ENCODE assay signal across 13 mouse cellular contexts in genomic region chr9:30964685-30965084, GRCm38 (mm10). TPM values are rescaled to one million over a fixed set of nuclear protein-coding genes. Genes with fewer than 3 reads are reported as not detected.
DNase-seq lines count a peak whose midpoint lies in the region; ATAC-seq lines count a peak whose summit lies in the region.
"Had no signal": no experiment of that assay in that cellular context is flagged by ENCODE, and none has a peak within 500 bp of the region (broad histone marks: within the 10 kb centered on the region; RNA-seq: fewer than 3 reads in every experiment).

No protein-coding gene starts in this region.

- 0 out of 2 replicates have a peak, but pooled peaks cover 2% of the 10 kb centered on the region for H3K27me3 ChIP-seq in heart, embryonic 15.5 days
- peaks cover 13% of the 10 kb centered on the region; the same call in 1 of the 2 replicates for H3K27me3 ChIP-seq in heart, embryonic 10.5 days (ENCODE audit: insufficient read depth, poor library complexity, severe bottlenecking)
- H3K27me3 ChIP-seq in neural tube, embryonic 15.5 days (replicated peaks), result no peaks in the 10 kb centered on the region
- H3K27me3 ChIP-seq in limb, embryonic 13.5 days, result 0 out of 2 replicates have a peak, but pooled peaks cover under 1% of the 10 kb centered on the region
- H3K27me3 ChIP-seq: forebrain, embryonic 13.5 days; neural tube, embryonic 13.5 days had no signal

- peaks cover 9% of the 10 kb centered on the region; the same call in 1 of the 2 replicates for H3K4me1 ChIP-seq in heart, embryonic 15.5 days (replicated peaks)
- H3K4me1 ChIP-seq in heart, embryonic 10.5 days, result no peaks in the 10 kb centered on the region
- H3K4me1 ChIP-seq in neural tube, embryonic 15.5 days, result no peaks in the 10 kb centered on the region
- peaks cover 23% of the 10 kb centered on the region for H3K4me1 ChIP-seq in limb, embryonic 13.5 days
- H3K4me1 ChIP-seq: forebrain, embryonic 13.5 days; neural tube, embryonic 13.5 days had no signal

- H3K4me2 ChIP-seq in heart, embryonic 15.5 days, result no peak overlapping the region
- H3K4me2 ChIP-seq in neural tube, embryonic 15.5 days, result no peak overlapping the region
- no peak overlapping the region for H3K4me2 ChIP-seq in limb, embryonic 13.5 days (replicated peaks)
- H3K4me2 ChIP-seq: forebrain, embryonic 13.5 days; neural tube, embryonic 13.5 days had no signal

- ATAC-seq in heart, embryonic 15.5 days (replicated peaks; ENCODE audit: insufficient number of reproducible peaks, insufficient read depth, low FRiP score, low read depth), result no peak
- no peak for ATAC-seq in neural tube, embryonic 15.5 days (ENCODE audit: low FRiP score)
- peak; percentile 89 for ATAC-seq in limb, embryonic 13.5 days (ENCODE audit: low FRiP score, low read depth)
- ATAC-seq: forebrain, embryonic 13.5 days had no signal

- 54% methylated on average over 10 of the region's 10 CpGs for WGBS in heart, embryonic 15.5 days
- whole genome bisulfite sequencing in heart, embryonic 10.5 days, result 77% methylated on average over 10 of the region's 10 CpGs
- WGBS in neural tube, embryonic 15.5 days, result 66% methylated on average over 10 of the region's 10 CpGs
- WGBS in limb, embryonic 13.5 days, result 54% methylated on average over 10 of the region's 10 CpGs

- H3K4me3 ChIP-seq in heart, embryonic 15.5 days, result no peak overlapping the region
- no peak overlapping the region for H3K4me3 ChIP-seq in heart, embryonic 10.5 days
- no peak overlapping the region for H3K4me3 ChIP-seq in neural tube, embryonic 15.5 days (replicated peaks)
- no peak overlapping the region for H3K4me3 ChIP-seq in limb, embryonic 13.5 days
- H3K4me3 ChIP-seq: forebrain, embryonic 13.5 days; neural tube, embryonic 13.5 days had no signal

- no peak for DNase-seq in heart, embryonic 10.5 days (ENCODE audit: low spot score)
- DNase-seq in neural tube, embryonic 10.5 days (ENCODE audit: extremely low spot score, low spot score), result no peak
- DNase-seq in telencephalon, adult 2 months (ENCODE audit: low read depth, low spot score), result peak; percentile 17
- DNase-seq in testis, postnatal 10 days (ENCODE audit: low spot score), result no peak
- DNase-seq in adrenal gland, adult 8-10 months, result no peak
- DNase-seq: cerebellum, adult 8-10 months; thymus, adult 18-20 months had no signal

- peak overlapping the region; percentile 26; the same call in 1 of the 2 replicates for H3K27ac ChIP-seq in heart, embryonic 15.5 days
- no peak overlapping the region for H3K27ac ChIP-seq in heart, embryonic 10.5 days
- peak overlapping the region; percentile 18; the same call in 1 of the 2 replicates for H3K27ac ChIP-seq in neural tube, embryonic 15.5 days (replicated peaks)
- H3K27ac ChIP-seq in limb, embryonic 13.5 days, result peak overlapping the region; percentile 23; the same call in 1 of the 2 replicates
- H3K27ac ChIP-seq: forebrain, embryonic 13.5 days; kidney, postnatal 0 days; neural tube, embryonic 13.5 days had no signal

- no peaks in the 10 kb centered on the region for H3K9me3 ChIP-seq in heart, embryonic 15.5 days (replicated peaks)
- H3K9me3 ChIP-seq in heart, embryonic 10.5 days, result no peaks in the 10 kb centered on the region
- no peaks in the 10 kb centered on the region for H3K9me3 ChIP-seq in neural tube, embryonic 15.5 days (replicated peaks)
- H3K9me3 ChIP-seq in limb, embryonic 13.5 days, result no peaks in the 10 kb centered on the region
- H3K9me3 ChIP-seq: forebrain, embryonic 13.5 days; neural tube, embryonic 13.5 days had no signal

- H3K9ac ChIP-seq in heart, embryonic 15.5 days, result no peak overlapping the region
- H3K9ac ChIP-seq in neural tube, embryonic 15.5 days (replicated peaks), result no peak overlapping the region
- no peak overlapping the region for H3K9ac ChIP-seq in limb, embryonic 13.5 days
- H3K9ac ChIP-seq: forebrain, embryonic 13.5 days; neural tube, embryonic 13.5 days had no signal

- H3K36me3 ChIP-seq in heart, embryonic 15.5 days, result no peaks in the 10 kb centered on the region
- no peaks in the 10 kb centered on the region for H3K36me3 ChIP-seq in heart, embryonic 10.5 days
- no peaks in the 10 kb centered on the region for H3K36me3 ChIP-seq in neural tube, embryonic 15.5 days
- H3K36me3 ChIP-seq in limb, embryonic 13.5 days, result no peaks in the 10 kb centered on the region
- H3K36me3 ChIP-seq: neural tube, embryonic 13.5 days had no signal

RNA-seq across cellular contexts. Expression of gene Adamts8, which starts 22.3 kb away (rescaled TPM):
- polyA plus RNA-seq in heart, embryonic 15.5 days (2015; fragmentation: Nextera tagmentation; extraction: Ambion mirVana), result 9.7 and 11.2 TPM in 2 replicates
- polyA plus RNA-seq in heart, embryonic 10.5 days (2016; fragmentation: Nextera tagmentation; extraction: Ambion mirVana), result 1.3 and 2.7 TPM in 2 replicates
- polyA plus RNA-seq in neural tube, embryonic 15.5 days (2015; fragmentation: Nextera tagmentation; extraction: Ambion mirVana), result 2.6 and 3.1 TPM in 2 replicates
- polyA plus RNA-seq in limb, embryonic 13.5 days (2015; fragmentation: Nextera tagmentation; extraction: Ambion mirVana), result 3.6 and 4.4 TPM in 2 replicates
- total RNA-seq in adrenal gland, adult 8-10 months (2022), result under 1 TPM; 0.12 to 0.91 (median 0.64) TPM

RNA-seq across cellular contexts. Expression of gene Adamts15, which starts 42.4 kb away (rescaled TPM):
- polyA plus RNA-seq in heart, embryonic 15.5 days (2015; fragmentation: Nextera tagmentation; extraction: Ambion mirVana), result 5.1 and 8.5 TPM in 2 replicates
- polyA plus RNA-seq in heart, embryonic 10.5 days (2016; fragmentation: Nextera tagmentation; extraction: Ambion mirVana), result 6.4 and 7.9 TPM in 2 replicates
- 5.8 and 7.0 TPM in 2 replicates for polyA plus RNA-seq in neural tube, embryonic 15.5 days (2015; fragmentation: Nextera tagmentation; extraction: Ambion mirVana)
- polyA plus RNA-seq in limb, embryonic 13.5 days (2015; fragmentation: Nextera tagmentation; extraction: Ambion mirVana), result 31.9 and 39.2 TPM in 2 replicates
- total RNA-seq in adrenal gland, adult 8-10 months (2022), result 1 to 10 TPM; 3.8 to 8.2 (median 5.1) TPM
